Mouse (Mus musculus): ENCODE data around the gene Rnd1. TPM values are rescaled to one million over a fixed set of nuclear protein-coding genes. Genes with fewer than 3 reads are reported as not detected.

Gene Rnd1
- polyA plus RNA-seq (2015; fragmentation: Nextera tagmentation; extraction: Ambion mirVana) = 0.87 and 1.1 TPM in 2 replicates

- H3K27ac ChIP-seq = no peak within 1 kb of the TSS
- H3K9me3 ChIP-seq = no peaks in the 10 kb centered on the region
- H3K9ac ChIP-seq = peak within 1 kb of the TSS; percentile 48
- no peaks in the 10 kb centered on the region for H3K36me3 ChIP-seq
- H3K4me3 ChIP-seq = peak within 1 kb of the TSS; percentile 41
- H3K4me1 ChIP-seq = peaks cover 36% of the 10 kb centered on the region
- peaks cover 84% of the 10 kb centered on the region for H3K27me3 ChIP-seq
- peak; percentile 97 for ATAC-seq (ENCODE audit: low FRiP score, low read depth)
- peak within 1 kb of the TSS; percentile 72 for H3K4me2 ChIP-seq (replicated peaks)
- under 1% methylated on average over 32 of the region's 37 CpGs for WGBS
Observed at GRCm38 (mm10) chr15:98676940-98677728, at the start of gene Rnd1. Gene Rnd1, minus strand, starts transcription at chr15:98677461.

GRCm38 (mm10) chr15:98726746-98727145 is 49.5 kb upstream of the Rnd1 start:
- Histone ChIP-seq H3K9ac (peak overlapping the region; percentile 73), H3K36me3 (no peaks in the 10 kb centered on the region), H3K27ac (no peak overlapping the region), H3K9me3 (no peaks in the 10 kb centered on the region), H3K4me1 (peaks cover 56% of the 10 kb centered on the region), H3K27me3 (no peaks in the 10 kb centered on the region), H3K4me2 (replicated peaks) (peak overlapping the region; percentile 98), H3K4me3 (peak overlapping the region; percentile 61)
- 32% methylated on average over 7 of the region's 7 CpGs for WGBS
- ATAC-seq (ENCODE audit: low FRiP score, low read depth) = no peak

- peaks cover 56% of the 10 kb centered on the region for H3K4me1 ChIP-seq
- peak overlapping the region; percentile 98 for H3K4me2 ChIP-seq (replicated peaks)
- no peaks in the 10 kb centered on the region for H3K9me3 ChIP-seq
- whole genome bisulfite sequencing = 76% methylated on average over 4 of the region's 4 CpGs
- H3K27ac ChIP-seq = no peak overlapping the region
- no peaks in the 10 kb centered on the region for H3K36me3 ChIP-seq
- no peak for ATAC-seq (ENCODE audit: low FRiP score, low read depth)
- no peak overlapping the region for H3K4me3 ChIP-seq
- H3K27me3 ChIP-seq = peaks cover 3% of the 10 kb centered on the region; the same call in 1 of the 2 replicates
- no peak overlapping the region for H3K9ac ChIP-seq
Observed at GRCm38 (mm10) chr15:98726079-98726478, 48.8 kb upstream of the Rnd1 start.

GRCm38 (mm10) chr15:98724441-98724840 is 47.2 kb upstream of the Rnd1 start:
- H3K9ac ChIP-seq = no peak overlapping the region
- peaks cover 3% of the 10 kb centered on the region; the same call in 1 of the 2 replicates for H3K27me3 ChIP-seq
- H3K36me3 ChIP-seq = no peaks in the 10 kb centered on the region
- ATAC-seq (ENCODE audit: low FRiP score, low read depth) = no peak
- H3K4me1 ChIP-seq = peaks cover 56% of the 10 kb centered on the region
- whole genome bisulfite sequencing = 28% methylated on average over 19 of the region's 19 CpGs
- H3K4me3 ChIP-seq = peak overlapping the region; percentile 10; the same call in 1 of the 2 replicates
- no peaks in the 10 kb centered on the region for H3K9me3 ChIP-seq
- no peak overlapping the region for H3K27ac ChIP-seq
- peak overlapping the region; percentile 42 for H3K4me2 ChIP-seq (replicated peaks)

GRCm38 (mm10) chr15:98722854-98723253 is 45.6 kb upstream of the Rnd1 start:
- peaks cover 42% of the 10 kb centered on the region for H3K4me1 ChIP-seq
- H3K27ac ChIP-seq = no peak overlapping the region
- no peaks in the 10 kb centered on the region for H3K9me3 ChIP-seq
- 61% methylated on average over 14 of the region's 14 CpGs for WGBS
- H3K4me3 ChIP-seq = no peak overlapping the region
- ATAC-seq (ENCODE audit: low FRiP score, low read depth) = no peak
- no peaks in the 10 kb centered on the region for H3K36me3 ChIP-seq
- no peak overlapping the region for H3K4me2 ChIP-seq (replicated peaks)
- H3K9ac ChIP-seq = no peak overlapping the region
- H3K27me3 ChIP-seq = peaks cover 3% of the 10 kb centered on the region; the same call in 1 of the 2 replicates

- WGBS = 77% methylated on average over 8 of the region's 8 CpGs
- no peaks in the 10 kb centered on the region for H3K9me3 ChIP-seq
- peaks cover 40% of the 10 kb centered on the region for H3K4me1 ChIP-seq
- peaks cover 3% of the 10 kb centered on the region; the same call in 1 of the 2 replicates for H3K27me3 ChIP-seq
- H3K27ac ChIP-seq = no peak overlapping the region
- no peak overlapping the region for H3K4me3 ChIP-seq
- H3K4me2 ChIP-seq (replicated peaks) = no peak overlapping the region
- no peaks in the 10 kb centered on the region for H3K36me3 ChIP-seq
- ATAC-seq (ENCODE audit: low FRiP score, low read depth) = no peak
- H3K9ac ChIP-seq = no peak overlapping the region
Observed at GRCm38 (mm10) chr15:98722191-98722590, 44.9 kb upstream of the Rnd1 start.

- H3K9me3 ChIP-seq = no peaks in the 10 kb centered on the region
- H3K27me3 ChIP-seq = peaks cover 3% of the 10 kb centered on the region; the same call in 1 of the 2 replicates
- no peaks in the 10 kb centered on the region for H3K36me3 ChIP-seq
- no peak overlapping the region for H3K4me3 ChIP-seq
- 59% methylated on average over 16 of the region's 16 CpGs for WGBS
- no peak for ATAC-seq (ENCODE audit: low FRiP score, low read depth)
- H3K4me2 ChIP-seq (replicated peaks) = no peak overlapping the region
- peaks cover 1% of the 10 kb centered on the region for H3K4me1 ChIP-seq
- no peak overlapping the region for H3K27ac ChIP-seq
- no peak overlapping the region for H3K9ac ChIP-seq
Observed at GRCm38 (mm10) chr15:98717301-98717700, 40.0 kb upstream of the Rnd1 start.

- no peak overlapping the region for H3K4me2 ChIP-seq (replicated peaks)
- H3K27ac ChIP-seq = no peak overlapping the region
- H3K4me1 ChIP-seq = no peaks in the 10 kb centered on the region
- no peak overlapping the region for H3K9ac ChIP-seq
- H3K27me3 ChIP-seq = no peaks in the 10 kb centered on the region
- H3K36me3 ChIP-seq = no peaks in the 10 kb centered on the region
- H3K4me3 ChIP-seq = no peak overlapping the region
- no peak for ATAC-seq (ENCODE audit: low FRiP score, low read depth)
- no peaks in the 10 kb centered on the region for H3K9me3 ChIP-seq
- WGBS = 74% methylated on average over 5 of the region's 5 CpGs
Observed at GRCm38 (mm10) chr15:98714230-98714652, 37.0 kb upstream of the Rnd1 start.

GRCm38 (mm10) chr15:98710442-98710841 is 33.2 kb upstream of the Rnd1 start:
- no peaks in the 10 kb centered on the region for H3K4me1 ChIP-seq
- H3K4me3 ChIP-seq = no peak overlapping the region
- H3K27ac ChIP-seq = no peak overlapping the region
- peaks cover 19% of the 10 kb centered on the region for H3K27me3 ChIP-seq
- no peak overlapping the region for H3K4me2 ChIP-seq (replicated peaks)
- whole genome bisulfite sequencing = 16% methylated on average over 9 of the region's 9 CpGs
- H3K36me3 ChIP-seq = no peaks in the 10 kb centered on the region
- H3K9me3 ChIP-seq = no peaks in the 10 kb centered on the region
- ATAC-seq (ENCODE audit: low FRiP score, low read depth) = no peak
- no peak overlapping the region for H3K9ac ChIP-seq

GRCm38 (mm10) chr15:98707766-98708372 is 30.6 kb upstream of the Rnd1 start, which contains the start of gene Ccdc65:
Gene Ccdc65, plus strand, starts transcription at chr15:98708207.
- H3K27me3 ChIP-seq = peaks cover 39% of the 10 kb centered on the region
- H3K27ac ChIP-seq = no peak within 1 kb of the TSS
- no peaks in the 10 kb centered on the region for H3K4me1 ChIP-seq
- peak within 1 kb of the TSS; percentile 44 for H3K4me3 ChIP-seq
- WGBS = 18% methylated on average over 16 of the region's 16 CpGs
- ATAC-seq (ENCODE audit: low FRiP score, low read depth) = no peak; the same call in 1 of the 2 replicates
- no peaks in the 10 kb centered on the region for H3K36me3 ChIP-seq
- H3K9ac ChIP-seq = peak within 1 kb of the TSS; percentile 48
- H3K4me2 ChIP-seq (replicated peaks) = peak within 1 kb of the TSS; percentile 68
- H3K9me3 ChIP-seq = no peaks in the 10 kb centered on the region

GRCm38 (mm10) chr15:98704312-98704711 is 27.1 kb upstream of the Rnd1 start:
- peaks cover 72% of the 10 kb centered on the region for H3K27me3 ChIP-seq
- ATAC-seq (ENCODE audit: low FRiP score, low read depth) = no peak
- peaks cover 6% of the 10 kb centered on the region for H3K4me1 ChIP-seq
- no peak overlapping the region for H3K4me3 ChIP-seq
- no peak overlapping the region for H3K9ac ChIP-seq
- no peak overlapping the region for H3K27ac ChIP-seq
- H3K4me2 ChIP-seq (replicated peaks) = no peak overlapping the region
- WGBS = 63% methylated on average over 9 of the region's 9 CpGs
- H3K36me3 ChIP-seq = no peaks in the 10 kb centered on the region
- H3K9me3 ChIP-seq = no peaks in the 10 kb centered on the region

All from limb, embryonic 13.5 days (tissue).